Mouse (Mus musculus): ENCODE measurements around the gene Cgnl1. TPM values are rescaled to one million over a fixed set of nuclear protein-coding genes. Genes with fewer than 3 reads are reported as not detected.

Gene Cgnl1
- polyA plus RNA-seq, 1 experiment from 2014 or later = 25.3 TPM

DNA sequence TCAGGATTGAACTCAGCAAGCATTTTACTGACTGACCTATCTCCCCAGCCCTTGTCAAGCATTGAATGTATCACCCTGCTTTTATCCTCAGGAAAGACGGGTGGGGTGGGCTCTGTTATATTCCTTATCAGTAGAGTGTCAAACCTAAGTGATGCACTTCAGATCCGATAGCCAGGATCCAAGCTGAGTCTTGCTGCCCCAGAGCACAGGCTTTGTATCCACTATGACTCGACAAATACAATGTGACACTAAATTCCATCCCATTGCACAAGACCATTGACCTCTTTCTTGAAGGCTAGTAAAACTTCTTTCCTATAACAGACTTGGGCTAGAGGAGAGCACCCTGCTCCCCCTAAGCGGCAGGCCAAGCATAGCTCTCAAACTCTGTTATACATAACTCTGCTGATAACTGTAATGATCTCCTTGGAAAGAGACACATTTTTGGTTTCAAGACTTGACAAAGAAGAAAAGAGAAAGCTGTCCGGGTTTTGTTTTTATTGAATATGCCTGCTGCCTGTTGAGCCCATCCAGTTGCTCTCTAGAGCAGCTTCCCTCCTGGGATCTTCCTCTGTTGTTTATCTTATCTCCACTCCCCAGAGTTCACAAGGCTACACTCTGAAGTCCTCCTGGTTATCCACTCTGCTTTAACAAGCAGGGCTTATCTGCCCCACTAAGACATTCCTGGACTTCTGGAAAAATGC lies 94.3 kb downstream of the Cgnl1 start:
- Histone ChIP-seq H3K4me1 (ENCODE audit: control insufficient read depth, insufficient read depth, low read length) (peaks cover 29% of the 10 kb centered on the region), H3K9ac (ENCODE audit: low read length) (no peak overlapping the region), H3K36me3 (ENCODE audit: control insufficient read depth, insufficient read depth) (peaks cover 9% of the 10 kb centered on the region), H3K27me3 (ENCODE audit: control insufficient read depth, insufficient read depth, low read length) (no peaks in the 10 kb centered on the region), H3K4me2 (ENCODE audit: low read depth, low read length) (no peak overlapping the region), H3K27ac (ENCODE audit: low read length) (peak overlapping the region; percentile 30; the same call in 1 of the 2 replicates), H3K9me3 (replicated peaks; ENCODE audit: control insufficient read depth, low read length) (peaks cover 5% of the 10 kb centered on the region), H3K4me3 (ENCODE audit: low read length) (no peak overlapping the region)
- 0 out of 2 replicates have a peak, but pooled peaks have one; percentile 19 for ATAC-seq (replicated peaks; ENCODE audit: extremely low read depth, insufficient read depth, low FRiP score)
- 20% methylated on average over 5 of the region's 5 CpGs for WGBS

DNA sequence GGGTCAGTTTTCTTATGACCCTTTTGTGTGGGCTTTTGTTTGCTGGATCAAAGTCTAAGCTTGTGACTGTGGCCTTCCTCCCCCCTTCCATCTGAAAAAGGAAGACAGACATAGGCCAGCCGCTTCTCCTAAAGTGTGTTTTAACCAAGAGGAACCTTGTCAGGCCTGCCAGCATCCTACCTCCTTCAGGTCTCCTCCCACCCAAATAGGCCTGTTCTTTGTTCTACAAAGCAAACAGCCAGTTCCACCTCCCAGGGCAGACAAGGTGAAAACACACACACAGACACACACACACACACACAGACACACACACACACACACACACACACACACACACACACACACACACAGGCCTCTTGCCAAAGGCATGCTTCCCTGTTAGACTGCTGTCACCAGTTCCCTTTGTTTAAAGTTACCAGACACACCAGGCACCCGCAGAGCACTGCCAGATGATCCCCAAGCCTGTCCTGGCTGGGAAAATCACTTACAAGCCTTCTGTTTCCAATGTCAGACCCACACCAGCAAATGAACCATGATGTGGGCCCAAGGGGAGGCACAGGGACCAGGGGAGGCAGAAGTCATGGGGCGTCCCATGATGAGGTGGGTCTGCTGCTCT lies 95.5 kb downstream of the Cgnl1 start:
- H3K4me2 ChIP-seq (ENCODE audit: low read depth, low read length) = no peak overlapping the region
- H3K36me3 ChIP-seq (ENCODE audit: control insufficient read depth, insufficient read depth) = peaks cover 10% of the 10 kb centered on the region
- H3K27me3 ChIP-seq (ENCODE audit: control insufficient read depth, insufficient read depth, low read length) = no peaks in the 10 kb centered on the region
- peaks cover 29% of the 10 kb centered on the region for H3K4me1 ChIP-seq (ENCODE audit: control insufficient read depth, insufficient read depth, low read length)
- H3K4me3 ChIP-seq (ENCODE audit: low read length) = no peak overlapping the region
- H3K27ac ChIP-seq (ENCODE audit: low read length) = peak overlapping the region; percentile 64
- H3K9ac ChIP-seq (ENCODE audit: low read length) = 0 out of 2 replicates have a peak overlapping the region, but pooled peaks have one; percentile 14
- WGBS = 52% methylated on average over 3 of the region's 3 CpGs
- peaks cover 5% of the 10 kb centered on the region for H3K9me3 ChIP-seq (replicated peaks; ENCODE audit: control insufficient read depth, low read length)
- no peak; the same call in 1 of the 2 replicates for ATAC-seq (replicated peaks; ENCODE audit: extremely low read depth, insufficient read depth, low FRiP score)

DNA sequence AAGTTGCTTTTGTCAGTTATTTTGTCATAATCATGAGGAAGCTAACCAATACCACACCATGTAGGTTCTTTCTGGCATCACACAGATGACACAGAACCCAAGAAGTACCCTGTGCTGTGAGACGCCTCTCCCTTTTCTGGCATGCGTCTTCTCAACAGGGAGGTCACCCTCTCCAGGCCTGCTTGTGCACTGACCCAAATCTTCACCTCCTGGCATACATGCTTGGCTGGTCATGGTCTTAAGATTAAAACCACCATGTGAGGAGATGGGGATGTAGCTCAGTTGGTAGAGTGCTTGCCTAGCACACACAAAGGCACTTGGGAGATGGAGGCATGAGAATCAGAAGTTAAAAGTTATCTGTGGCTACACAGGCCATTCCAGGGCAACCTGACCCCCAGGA lies 96.2 kb downstream of the Cgnl1 start:
- H3K9ac ChIP-seq (ENCODE audit: low read length) = no peak overlapping the region
- peaks cover 5% of the 10 kb centered on the region for H3K9me3 ChIP-seq (replicated peaks; ENCODE audit: control insufficient read depth, low read length)
- no peak overlapping the region for H3K4me3 ChIP-seq (ENCODE audit: low read length)
- WGBS = 94% methylated on average over 2 of the region's 2 CpGs
- H3K27ac ChIP-seq (ENCODE audit: low read length) = no peak overlapping the region; the same call in 1 of the 2 replicates
- H3K36me3 ChIP-seq (ENCODE audit: control insufficient read depth, insufficient read depth) = peaks cover 10% of the 10 kb centered on the region
- H3K27me3 ChIP-seq (ENCODE audit: control insufficient read depth, insufficient read depth, low read length) = no peaks in the 10 kb centered on the region
- no peak for ATAC-seq (replicated peaks; ENCODE audit: extremely low read depth, insufficient read depth, low FRiP score)
- H3K4me1 ChIP-seq (ENCODE audit: control insufficient read depth, insufficient read depth, low read length) = peaks cover 35% of the 10 kb centered on the region
- no peak overlapping the region for H3K4me2 ChIP-seq (ENCODE audit: low read depth, low read length)

DNA sequence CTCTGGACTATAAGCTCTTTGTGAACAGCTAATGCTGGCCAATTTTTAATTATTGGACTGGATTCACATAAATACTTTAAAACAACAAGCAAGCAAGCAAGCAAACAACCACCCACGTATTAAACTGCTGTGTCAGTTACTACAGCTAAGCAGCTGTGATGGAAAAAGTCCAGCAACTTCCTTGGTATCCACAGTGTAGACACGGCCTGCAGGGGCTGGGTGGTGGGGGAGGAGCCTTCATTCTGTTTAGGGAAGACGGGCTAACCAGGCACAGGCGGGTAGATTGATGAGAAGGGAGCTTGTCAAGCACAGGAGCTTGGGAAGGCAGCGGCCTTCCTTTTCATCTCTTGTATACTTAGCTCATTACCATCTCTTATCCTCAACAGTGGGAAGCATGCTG lies 96.9 kb downstream of the Cgnl1 start:
- no peak overlapping the region for H3K4me3 ChIP-seq (ENCODE audit: low read length)
- H3K27ac ChIP-seq (ENCODE audit: low read length) = no peak overlapping the region
- 33% methylated on average over 5 of the region's 5 CpGs for WGBS

DNA sequence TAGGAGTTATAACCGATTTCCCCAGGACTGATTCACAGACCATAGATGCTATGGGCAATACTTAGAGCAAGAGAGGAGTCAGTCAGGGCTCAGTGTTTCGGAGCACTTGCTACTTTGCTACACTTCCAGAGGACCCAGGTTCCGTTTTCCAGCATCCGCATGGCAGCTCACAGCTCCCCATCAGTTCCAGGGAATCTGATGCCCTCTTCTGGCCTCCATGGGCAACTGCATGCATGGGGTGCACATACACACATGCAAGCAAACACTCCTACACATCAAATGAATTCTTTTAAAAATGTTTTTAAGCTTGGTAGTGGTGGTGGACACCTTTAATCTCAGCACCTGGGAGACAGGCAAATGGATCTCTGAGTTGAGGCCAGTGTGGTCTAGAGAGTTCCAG lies 98.9 kb downstream of the Cgnl1 start:
- H3K4me1 ChIP-seq (ENCODE audit: control insufficient read depth, insufficient read depth, low read length) = peaks cover 45% of the 10 kb centered on the region
- H3K4me3 ChIP-seq (ENCODE audit: low read length) = no peak overlapping the region
- peaks cover 5% of the 10 kb centered on the region for H3K9me3 ChIP-seq (replicated peaks; ENCODE audit: control insufficient read depth, low read length)
- H3K36me3 ChIP-seq (ENCODE audit: control insufficient read depth, insufficient read depth) = peaks cover 10% of the 10 kb centered on the region
- no peaks in the 10 kb centered on the region for H3K27me3 ChIP-seq (ENCODE audit: control insufficient read depth, insufficient read depth, low read length)
- H3K27ac ChIP-seq (ENCODE audit: low read length) = no peak overlapping the region
- no peak overlapping the region for H3K4me2 ChIP-seq (ENCODE audit: low read depth, low read length)
- ATAC-seq (replicated peaks; ENCODE audit: extremely low read depth, insufficient read depth, low FRiP score) = no peak
- WGBS = 97% methylated on average over 4 of the region's 4 CpGs
- no peak overlapping the region for H3K9ac ChIP-seq (ENCODE audit: low read length)

More for the DNA sequence above, 96.9 kb downstream of the Cgnl1 start:
- no peak for ATAC-seq (replicated peaks; ENCODE audit: extremely low read depth, insufficient read depth, low FRiP score)
- H3K27me3 ChIP-seq (ENCODE audit: control insufficient read depth, insufficient read depth, low read length) = no peaks in the 10 kb centered on the region
- peaks cover 5% of the 10 kb centered on the region for H3K9me3 ChIP-seq (replicated peaks; ENCODE audit: control insufficient read depth, low read length)
- H3K4me2 ChIP-seq (ENCODE audit: low read depth, low read length) = no peak overlapping the region
- H3K4me1 ChIP-seq (ENCODE audit: control insufficient read depth, insufficient read depth, low read length) = peaks cover 40% of the 10 kb centered on the region
- H3K36me3 ChIP-seq (ENCODE audit: control insufficient read depth, insufficient read depth) = peaks cover 10% of the 10 kb centered on the region
- no peak overlapping the region for H3K9ac ChIP-seq (ENCODE audit: low read length)

DNA sequence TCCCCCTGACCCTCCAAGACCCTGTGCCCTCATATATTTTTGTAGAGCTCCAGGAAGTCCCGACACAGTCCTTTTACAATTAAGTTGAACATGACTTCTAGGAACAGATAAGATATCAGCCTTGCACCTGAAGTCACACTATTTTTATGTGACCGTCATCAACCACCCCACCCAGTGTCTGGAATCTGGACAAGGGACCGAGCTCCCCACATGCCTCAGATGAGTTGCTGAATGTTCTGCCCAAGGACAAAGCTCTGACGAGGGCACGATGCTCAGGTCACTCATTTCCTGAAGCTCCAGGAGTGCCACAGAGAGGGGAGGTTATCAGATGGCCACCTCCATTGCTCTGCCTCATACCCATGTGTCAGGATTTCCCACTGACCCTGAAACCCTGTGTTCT lies 100.7 kb downstream of the Cgnl1 start:
- Histone ChIP-seq H3K27me3 (ENCODE audit: control insufficient read depth, insufficient read depth, low read length) (no peaks in the 10 kb centered on the region), H3K9me3 (replicated peaks; ENCODE audit: control insufficient read depth, low read length) (peaks cover 5% of the 10 kb centered on the region), H3K36me3 (ENCODE audit: control insufficient read depth, insufficient read depth) (peaks cover 10% of the 10 kb centered on the region), H3K27ac (ENCODE audit: low read length) (peak overlapping the region; percentile 37; the same call in 1 of the 2 replicates), H3K4me2 (ENCODE audit: low read depth, low read length) (no peak overlapping the region), H3K4me1 (ENCODE audit: control insufficient read depth, insufficient read depth, low read length) (peaks cover 42% of the 10 kb centered on the region), H3K4me3 (ENCODE audit: low read length) (no peak overlapping the region), H3K9ac (ENCODE audit: low read length) (no peak overlapping the region)
- 31% methylated on average over 5 of the region's 5 CpGs for WGBS
- no peak for ATAC-seq (replicated peaks; ENCODE audit: extremely low read depth, insufficient read depth, low FRiP score)

DNA sequence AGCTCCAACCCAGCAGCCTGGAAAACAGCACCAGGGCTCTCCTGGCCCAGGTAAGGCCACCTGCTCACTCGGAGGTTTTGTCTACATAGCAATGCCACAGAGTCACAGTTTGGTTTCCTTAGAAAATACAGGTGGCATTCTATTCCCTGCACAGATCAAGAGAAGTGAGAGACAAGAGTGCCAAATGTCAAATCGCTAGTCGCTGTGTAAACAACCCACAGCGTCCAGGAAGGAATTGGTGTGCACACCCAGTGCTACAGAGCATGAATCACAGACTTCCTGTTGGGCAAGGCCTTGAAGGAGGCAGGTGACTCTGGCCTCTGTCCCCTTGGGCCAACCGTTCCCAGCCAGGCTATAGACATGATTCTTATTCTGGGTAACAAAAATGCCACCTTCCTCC lies 103.8 kb downstream of the Cgnl1 start:
- ATAC-seq (replicated peaks; ENCODE audit: extremely low read depth, insufficient read depth, low FRiP score) = peak; percentile 56; the same call in 1 of the 2 replicates
- Histone ChIP-seq H3K4me2 (ENCODE audit: low read depth, low read length) (no peak overlapping the region), H3K9ac (ENCODE audit: low read length) (no peak overlapping the region)

DNA sequence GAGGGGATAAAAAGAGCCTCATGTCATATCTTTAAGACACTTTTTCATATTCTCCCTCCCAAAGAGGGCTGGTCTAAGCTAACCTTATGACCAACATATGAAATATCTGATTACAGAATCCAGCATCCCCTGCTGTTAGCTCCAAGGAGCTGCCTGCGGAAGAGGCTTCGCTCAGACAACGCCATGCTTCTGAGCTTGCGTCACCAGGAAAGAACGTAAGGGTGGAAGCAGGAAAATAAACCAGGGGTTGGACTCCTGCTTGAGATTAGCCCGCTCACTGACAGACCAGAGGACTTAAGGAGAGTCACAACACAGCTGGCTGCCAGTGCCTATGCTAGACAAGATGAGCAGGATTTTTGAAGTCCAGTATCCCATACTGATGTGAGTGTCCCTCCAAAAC lies 105.0 kb downstream of the Cgnl1 start:
- 25% methylated on average over 6 of the region's 6 CpGs for WGBS
- H3K4me2 ChIP-seq (ENCODE audit: low read depth, low read length) = no peak overlapping the region
- peaks cover 49% of the 10 kb centered on the region for H3K4me1 ChIP-seq (ENCODE audit: control insufficient read depth, insufficient read depth, low read length)
- no peaks in the 10 kb centered on the region for H3K36me3 ChIP-seq (ENCODE audit: control insufficient read depth, insufficient read depth)
- H3K27ac ChIP-seq (ENCODE audit: low read length) = peak overlapping the region; percentile 67
- H3K27me3 ChIP-seq (ENCODE audit: control insufficient read depth, insufficient read depth, low read length) = no peaks in the 10 kb centered on the region
- ATAC-seq (replicated peaks; ENCODE audit: extremely low read depth, insufficient read depth, low FRiP score) = no peak
- no peak overlapping the region for H3K9ac ChIP-seq (ENCODE audit: low read length)
- no peaks in the 10 kb centered on the region for H3K9me3 ChIP-seq (replicated peaks; ENCODE audit: control insufficient read depth, low read length)
- H3K4me3 ChIP-seq (ENCODE audit: low read length) = no peak overlapping the region

More for the DNA sequence above, 103.8 kb downstream of the Cgnl1 start:
- WGBS = 42% methylated on average over 5 of the region's 5 CpGs
- Histone ChIP-seq H3K27me3 (ENCODE audit: control insufficient read depth, insufficient read depth, low read length) (no peaks in the 10 kb centered on the region), H3K36me3 (ENCODE audit: control insufficient read depth, insufficient read depth) (peaks cover 6% of the 10 kb centered on the region), H3K9me3 (replicated peaks; ENCODE audit: control insufficient read depth, low read length) (peaks cover 4% of the 10 kb centered on the region), H3K4me1 (ENCODE audit: control insufficient read depth, insufficient read depth, low read length) (peaks cover 49% of the 10 kb centered on the region), H3K4me3 (ENCODE audit: low read length) (no peak overlapping the region), H3K27ac (ENCODE audit: low read length) (peak overlapping the region; percentile 67)

DNA sequence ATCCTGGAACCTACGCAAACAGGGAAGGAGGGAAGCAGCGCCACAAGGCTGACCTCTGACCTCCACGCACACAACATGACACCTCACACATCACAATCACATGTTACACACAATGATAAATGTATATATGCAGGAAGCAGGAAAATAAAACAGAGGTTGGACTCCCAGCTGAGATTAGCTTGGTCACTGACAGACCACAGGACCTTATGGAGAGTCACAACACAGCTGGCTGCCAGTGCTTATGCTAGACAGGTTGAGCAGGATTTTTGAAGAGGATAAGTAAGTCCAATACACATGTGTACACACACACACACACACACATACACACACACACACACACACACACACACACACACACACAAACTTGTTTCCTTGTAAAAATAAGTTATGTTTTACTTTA lies 105.9 kb downstream of the Cgnl1 start:
- peaks cover 53% of the 10 kb centered on the region for H3K4me1 ChIP-seq (ENCODE audit: control insufficient read depth, insufficient read depth, low read length)
- no peaks in the 10 kb centered on the region for H3K27me3 ChIP-seq (ENCODE audit: control insufficient read depth, insufficient read depth, low read length)
- H3K4me3 ChIP-seq (ENCODE audit: low read length) = no peak overlapping the region
- no peaks in the 10 kb centered on the region for H3K36me3 ChIP-seq (ENCODE audit: control insufficient read depth, insufficient read depth)
- 85% methylated on average over 3 of the region's 3 CpGs for WGBS
- no peak overlapping the region for H3K27ac ChIP-seq (ENCODE audit: low read length)
- no peaks in the 10 kb centered on the region for H3K9me3 ChIP-seq (replicated peaks; ENCODE audit: control insufficient read depth, low read length)
- ATAC-seq (replicated peaks; ENCODE audit: extremely low read depth, insufficient read depth, low FRiP score) = no peak
- no peak overlapping the region for H3K4me2 ChIP-seq (ENCODE audit: low read depth, low read length)
- no peak overlapping the region for H3K9ac ChIP-seq (ENCODE audit: low read length)
